Mouse (Mus musculus): ENCODE data around the gene 2700081O15Rik. TPM values are rescaled to one million over a fixed set of nuclear protein-coding genes. Genes with fewer than 3 reads are reported as not detected.

The 2700081O15Rik gene
- polyA plus RNA-seq, 1 experiment from 2014 or later: 17.0 TPM

DNA sequence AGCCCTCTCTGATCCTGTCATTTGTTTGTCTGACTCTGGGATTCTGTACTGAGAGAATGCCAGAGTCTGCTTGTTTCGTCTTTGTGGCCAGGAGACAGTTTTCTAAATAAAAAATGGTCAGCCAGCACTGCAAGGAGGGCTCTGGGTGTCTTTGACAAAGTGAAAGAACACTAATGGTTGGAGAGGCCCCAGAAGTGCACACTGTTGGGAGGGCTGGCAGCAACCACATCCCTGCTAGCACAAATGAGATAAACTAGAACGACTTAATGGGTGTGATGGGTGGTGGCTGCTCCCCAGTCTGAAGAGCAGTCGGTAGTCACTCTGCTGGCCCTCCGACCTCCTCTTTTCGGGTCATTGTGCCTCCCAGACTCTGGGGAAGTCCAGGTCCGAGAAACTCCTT lies 1.7 kb downstream of the 2700081O15Rik start:
- Histone ChIP-seq H3K4me3 (ENCODE audit: low read depth, low read length) (peak overlapping the region; percentile 93), H3K27me3 (ENCODE audit: control insufficient read depth, insufficient read depth, low read length) (no peaks in the 10 kb centered on the region), H3K4me1 (ENCODE audit: control insufficient read depth, insufficient read depth, low read length) (peaks cover 63% of the 10 kb centered on the region), H3K36me3 (ENCODE audit: control insufficient read depth, insufficient read depth, low read length) (peaks cover 19% of the 10 kb centered on the region), H3K9me3 (ENCODE audit: control insufficient read depth, low read length) (no peaks in the 10 kb centered on the region), H3K4me2 (ENCODE audit: low read depth, low read length) (peak overlapping the region; percentile 91), H3K9ac (replicated peaks; ENCODE audit: low read depth, low read length) (peak overlapping the region; percentile 100), H3K27ac (ENCODE audit: low read depth, low read length) (peak overlapping the region; percentile 99)
- 21% methylated on average over 6 of the region's 6 CpGs for WGBS
- ATAC-seq (ENCODE audit: low read depth): no peak

DNA sequence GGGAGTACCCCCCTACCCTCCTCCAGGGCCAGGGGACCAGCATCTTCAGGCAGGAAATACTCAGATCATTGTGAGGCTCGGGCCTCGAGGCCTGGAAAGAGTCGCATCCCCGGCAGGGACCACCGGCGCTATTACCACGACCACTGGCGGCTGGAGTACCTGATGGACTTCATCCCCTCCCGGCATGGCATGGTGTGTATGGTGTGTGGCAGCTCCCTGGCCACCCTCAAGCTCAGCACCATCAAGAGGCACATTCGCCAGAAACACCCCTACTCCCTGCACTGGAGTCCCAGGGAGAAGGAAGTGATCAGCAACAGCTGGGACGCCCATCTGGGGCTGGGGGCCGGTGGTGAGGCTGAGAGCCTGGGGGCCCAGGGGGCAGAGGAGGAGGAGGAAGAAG lies 2.7 kb downstream of the 2700081O15Rik start:
- Histone ChIP-seq H3K9me3 (ENCODE audit: control insufficient read depth, low read length) (no peaks in the 10 kb centered on the region), H3K4me1 (ENCODE audit: control insufficient read depth, insufficient read depth, low read length) (peaks cover 73% of the 10 kb centered on the region), H3K27ac (ENCODE audit: low read depth, low read length) (peak overlapping the region; percentile 99), H3K4me3 (ENCODE audit: low read depth, low read length) (peak overlapping the region; percentile 93), H3K36me3 (ENCODE audit: control insufficient read depth, insufficient read depth, low read length) (peaks cover 25% of the 10 kb centered on the region), H3K9ac (replicated peaks; ENCODE audit: low read depth, low read length) (peak overlapping the region; percentile 100), H3K4me2 (ENCODE audit: low read depth, low read length) (peak overlapping the region; percentile 91), H3K27me3 (ENCODE audit: control insufficient read depth, insufficient read depth, low read length) (no peaks in the 10 kb centered on the region)
- 54% methylated on average over 12 of the region's 12 CpGs for WGBS
- no peak for ATAC-seq (ENCODE audit: low read depth)

DNA sequence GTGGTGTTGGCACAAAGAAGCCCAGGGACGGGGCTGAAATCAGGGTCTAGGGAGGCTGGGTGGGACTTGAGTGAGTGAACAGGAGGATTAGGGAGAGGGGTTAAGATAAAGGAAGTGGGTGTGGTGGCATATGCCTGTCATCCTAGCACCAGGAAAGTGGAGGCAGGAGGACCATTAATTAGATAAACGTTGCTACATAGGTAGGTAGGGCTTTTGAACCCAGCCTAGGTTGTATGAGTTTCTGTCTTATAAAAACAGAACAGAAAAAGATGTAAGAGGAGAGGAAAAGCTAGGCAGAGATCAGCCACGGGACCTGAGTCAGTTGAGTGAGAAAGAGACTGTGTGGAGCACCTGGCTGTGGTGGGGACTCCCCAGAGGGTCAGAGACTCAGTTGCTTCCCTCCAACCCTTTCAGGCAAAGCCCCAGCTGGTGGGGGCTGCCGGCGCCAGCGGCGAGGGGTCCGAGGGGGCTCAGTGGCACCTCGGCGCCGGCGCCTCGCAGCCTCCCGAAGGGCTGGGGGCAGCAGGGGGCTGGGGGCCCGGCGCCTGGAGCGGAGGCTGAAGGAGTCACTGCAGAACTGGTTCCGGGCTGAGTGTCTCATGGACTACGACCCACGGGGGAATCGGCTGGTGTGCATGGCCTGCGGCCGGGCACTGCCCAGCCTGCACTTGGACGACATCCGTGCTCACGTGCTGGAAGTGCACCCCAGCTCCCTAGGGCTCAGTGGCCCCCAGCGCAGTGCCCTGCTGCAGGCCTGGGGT lies 3.6 kb downstream of the 2700081O15Rik start:
- 30% methylated on average over 27 of the region's 27 CpGs for WGBS
- Histone ChIP-seq H3K4me2 (ENCODE audit: low read depth, low read length) (peak overlapping the region; percentile 91), H3K9me3 (ENCODE audit: control insufficient read depth, low read length) (no peaks in the 10 kb centered on the region), H3K4me3 (ENCODE audit: low read depth, low read length) (peak overlapping the region; percentile 39; the same call in 1 of the 2 replicates), H3K27ac (ENCODE audit: low read depth, low read length) (peak overlapping the region; percentile 88), H3K27me3 (ENCODE audit: control insufficient read depth, insufficient read depth, low read length) (no peaks in the 10 kb centered on the region), H3K36me3 (ENCODE audit: control insufficient read depth, insufficient read depth, low read length) (peaks cover 30% of the 10 kb centered on the region), H3K9ac (replicated peaks; ENCODE audit: low read depth, low read length) (peak overlapping the region; percentile 73), H3K4me1 (ENCODE audit: control insufficient read depth, insufficient read depth, low read length) (peaks cover 72% of the 10 kb centered on the region)
- ATAC-seq (ENCODE audit: low read depth): no peak

DNA sequence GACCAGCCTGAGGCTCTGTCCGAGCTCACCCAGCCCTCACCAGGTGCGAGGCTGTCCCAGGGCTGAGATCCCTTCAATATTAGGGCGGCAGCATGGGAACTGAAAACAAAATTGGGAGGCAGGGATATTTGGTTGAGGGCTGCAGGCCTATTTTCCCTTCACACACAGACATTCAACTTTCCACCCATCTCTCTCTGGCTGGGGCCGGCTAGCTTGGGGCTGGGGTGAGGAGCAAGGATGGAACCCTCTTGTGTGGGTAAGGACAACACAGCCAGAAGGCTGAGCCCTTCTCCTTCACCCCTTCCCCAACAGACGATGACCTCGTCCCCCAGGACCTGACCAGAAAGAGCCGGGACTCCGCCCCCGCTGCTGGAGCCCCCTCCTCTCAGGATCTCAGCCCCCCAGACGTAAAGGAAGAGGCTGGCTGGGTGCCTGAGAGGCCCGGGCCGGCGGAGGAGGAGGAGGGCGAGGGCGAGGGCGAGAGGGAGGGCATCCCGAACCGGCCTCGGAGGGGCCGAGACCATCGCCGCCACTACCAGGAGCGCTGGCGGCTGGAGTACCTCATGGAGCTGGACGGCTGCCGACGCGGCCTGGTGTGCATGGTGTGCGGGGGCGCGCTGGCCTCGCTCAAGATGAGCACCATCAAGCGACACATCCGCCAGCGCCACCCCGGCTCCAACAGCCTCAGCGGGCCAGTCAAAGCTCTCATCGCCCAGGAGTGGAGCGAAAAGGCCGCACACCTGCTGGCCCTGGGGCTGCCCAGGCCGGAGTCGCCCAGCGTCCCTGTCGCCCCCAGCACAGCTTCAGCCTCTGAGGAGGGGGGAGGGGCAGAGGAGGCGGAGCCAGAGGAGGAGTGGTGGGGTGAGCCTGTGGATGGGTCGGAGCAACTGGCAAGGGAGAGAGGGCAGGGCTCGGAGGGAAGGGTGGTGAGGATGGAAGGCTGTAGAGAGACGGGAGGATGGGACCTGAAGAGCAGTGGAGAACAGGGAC lies 4.5 kb downstream of the 2700081O15Rik start:
- H3K27ac ChIP-seq (ENCODE audit: low read depth, low read length): peak overlapping the region; percentile 88
- peak overlapping the region; percentile 39 for H3K4me3 ChIP-seq (ENCODE audit: low read depth, low read length)
- H3K9ac ChIP-seq (replicated peaks; ENCODE audit: low read depth, low read length): peak overlapping the region; percentile 73
- peaks cover 38% of the 10 kb centered on the region for H3K36me3 ChIP-seq (ENCODE audit: control insufficient read depth, insufficient read depth, low read length)
- ATAC-seq (ENCODE audit: low read depth): peak; percentile 36
- WGBS: 9% methylated on average over 48 of the region's 48 CpGs
- H3K9me3 ChIP-seq (ENCODE audit: control insufficient read depth, low read length): no peaks in the 10 kb centered on the region
- peak overlapping the region; percentile 91 for H3K4me2 ChIP-seq (ENCODE audit: low read depth, low read length)
- H3K4me1 ChIP-seq (ENCODE audit: control insufficient read depth, insufficient read depth, low read length): peaks cover 69% of the 10 kb centered on the region
- no peaks in the 10 kb centered on the region for H3K27me3 ChIP-seq (ENCODE audit: control insufficient read depth, insufficient read depth, low read length)

DNA sequence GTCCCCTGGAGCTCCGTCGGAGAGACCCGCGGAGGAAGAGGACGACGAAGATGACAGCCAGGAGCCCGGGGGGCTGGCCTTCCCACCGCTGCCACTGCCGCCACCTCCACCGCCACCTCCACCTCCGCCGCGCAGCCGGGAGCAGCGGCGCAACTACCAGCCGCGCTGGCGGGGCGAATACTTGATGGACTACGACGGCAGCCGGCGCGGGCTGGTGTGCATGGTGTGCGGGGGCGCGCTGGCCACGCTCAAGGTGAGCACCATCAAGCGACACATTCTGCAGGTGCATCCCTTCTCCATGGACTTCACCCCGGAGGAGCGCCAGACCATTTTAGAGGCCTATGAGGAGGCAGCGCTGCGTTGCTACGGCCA lies 5.2 kb downstream of the 2700081O15Rik start:
- Histone ChIP-seq H3K4me1 (ENCODE audit: control insufficient read depth, insufficient read depth, low read length) (peaks cover 69% of the 10 kb centered on the region), H3K4me3 (ENCODE audit: low read depth, low read length) (peak overlapping the region; percentile 39), H3K36me3 (ENCODE audit: control insufficient read depth, insufficient read depth, low read length) (peaks cover 38% of the 10 kb centered on the region), H3K4me2 (ENCODE audit: low read depth, low read length) (peak overlapping the region; percentile 91), H3K27ac (ENCODE audit: low read depth, low read length) (peak overlapping the region; percentile 88), H3K27me3 (ENCODE audit: control insufficient read depth, insufficient read depth, low read length) (no peaks in the 10 kb centered on the region), H3K9ac (replicated peaks; ENCODE audit: low read depth, low read length) (peak overlapping the region; percentile 73), H3K9me3 (ENCODE audit: control insufficient read depth, low read length) (no peaks in the 10 kb centered on the region)
- peak; percentile 2; the same call in 1 of the 2 replicates for ATAC-seq (ENCODE audit: low read depth)
- WGBS: 3% methylated on average over 21 of the region's 35 CpGs

DNA sequence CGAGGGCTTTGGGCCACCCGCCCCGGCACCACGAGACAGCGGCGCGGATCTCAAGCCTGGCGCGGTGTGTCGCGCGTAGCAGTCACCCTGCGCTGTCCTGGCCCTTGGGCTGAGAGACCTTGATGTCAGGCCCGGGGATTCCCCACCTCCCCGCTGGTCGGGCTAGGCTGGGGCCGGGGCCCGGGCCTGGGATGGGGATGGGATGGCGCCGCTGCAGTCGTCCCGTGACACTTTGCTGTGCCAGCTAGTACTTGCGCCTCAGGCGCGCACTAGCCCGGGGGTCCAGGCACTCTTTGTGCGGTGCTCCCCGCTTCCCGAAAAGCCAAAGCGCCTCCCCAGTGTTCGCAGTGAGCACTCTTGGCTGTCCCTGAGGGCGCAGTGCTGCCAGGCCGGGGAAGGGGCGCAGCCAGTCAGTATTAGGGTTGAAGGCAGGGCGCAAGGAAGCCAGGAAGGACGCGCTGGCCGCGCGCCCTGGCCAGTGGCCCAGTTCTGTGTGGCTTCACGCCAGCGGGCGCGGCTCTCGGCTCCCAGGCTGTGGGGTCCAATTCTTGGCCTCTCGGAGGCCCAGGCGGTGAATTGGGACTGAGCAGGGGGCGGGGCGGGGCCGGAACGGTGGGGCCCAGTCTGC lies 5.7 kb downstream of the 2700081O15Rik start:
- peak overlapping the region; percentile 88 for H3K27ac ChIP-seq (ENCODE audit: low read depth, low read length)
- peaks cover 69% of the 10 kb centered on the region for H3K4me1 ChIP-seq (ENCODE audit: control insufficient read depth, insufficient read depth, low read length)
- peak overlapping the region; percentile 91 for H3K4me2 ChIP-seq (ENCODE audit: low read depth, low read length)

DNA sequence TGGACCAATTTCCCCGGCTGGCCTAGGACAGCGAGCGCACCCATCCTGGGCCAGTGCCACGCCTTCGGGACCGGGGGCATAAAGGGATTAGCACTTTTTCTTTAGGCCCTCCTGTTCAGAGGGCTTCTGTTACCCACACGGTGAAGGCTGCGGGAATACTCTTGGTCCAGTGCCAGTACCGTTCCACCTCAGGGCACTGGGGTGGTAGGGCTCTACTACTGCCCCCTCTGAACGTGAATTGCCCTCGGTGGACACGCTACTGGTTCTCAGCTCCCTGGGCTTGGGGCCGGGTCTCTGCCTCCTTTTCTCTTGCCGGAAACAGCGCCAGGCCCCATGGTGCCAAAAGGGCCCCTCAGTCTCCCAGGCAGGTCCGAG lies 6.2 kb downstream of the 2700081O15Rik start:
- Histone ChIP-seq H3K27me3 (ENCODE audit: control insufficient read depth, insufficient read depth, low read length) (no peaks in the 10 kb centered on the region), H3K9me3 (ENCODE audit: control insufficient read depth, low read length) (no peaks in the 10 kb centered on the region), H3K4me1 (ENCODE audit: control insufficient read depth, insufficient read depth, low read length) (peaks cover 69% of the 10 kb centered on the region), H3K9ac (replicated peaks; ENCODE audit: low read depth, low read length) (peak overlapping the region; percentile 73), H3K4me3 (ENCODE audit: low read depth, low read length) (peak overlapping the region; percentile 39), H3K27ac (ENCODE audit: low read depth, low read length) (peak overlapping the region; percentile 88), H3K36me3 (ENCODE audit: control insufficient read depth, insufficient read depth, low read length) (peaks cover 42% of the 10 kb centered on the region), H3K4me2 (ENCODE audit: low read depth, low read length) (peak overlapping the region; percentile 91)
- ATAC-seq (ENCODE audit: low read depth): no peak; the same call in 1 of the 2 replicates
- 14% methylated on average over 16 of the region's 16 CpGs for WGBS

More for the DNA sequence above, 5.7 kb downstream of the 2700081O15Rik start:
- Histone ChIP-seq H3K4me3 (ENCODE audit: low read depth, low read length) (peak overlapping the region; percentile 39), H3K27me3 (ENCODE audit: control insufficient read depth, insufficient read depth, low read length) (no peaks in the 10 kb centered on the region), H3K36me3 (ENCODE audit: control insufficient read depth, insufficient read depth, low read length) (peaks cover 40% of the 10 kb centered on the region), H3K9ac (replicated peaks; ENCODE audit: low read depth, low read length) (peak overlapping the region; percentile 73), H3K9me3 (ENCODE audit: control insufficient read depth, low read length) (no peaks in the 10 kb centered on the region)
- ATAC-seq (ENCODE audit: low read depth): peak; percentile 64
- 10% methylated on average over 51 of the region's 51 CpGs for WGBS

DNA sequence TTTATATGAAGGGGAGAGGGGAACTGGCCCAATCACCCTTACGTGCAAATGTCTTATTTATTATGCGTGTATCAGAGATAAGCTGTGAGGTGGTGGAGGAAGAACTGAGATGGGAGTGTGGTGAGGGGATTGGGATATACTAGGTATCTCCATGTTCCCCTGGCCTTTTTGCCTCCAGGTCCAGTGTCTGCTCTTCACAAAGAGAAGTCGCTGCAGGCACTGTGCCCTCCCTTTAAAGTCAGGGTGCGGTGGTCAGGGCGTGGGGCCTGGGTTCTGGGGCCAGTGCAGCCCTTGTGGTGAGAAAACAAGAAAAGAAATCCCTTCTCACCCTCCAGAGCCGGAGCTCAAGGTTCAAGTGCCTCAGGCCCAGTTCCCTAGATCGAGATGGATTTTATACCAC lies 6.7 kb downstream of the 2700081O15Rik start:
- Histone ChIP-seq H3K27me3 (ENCODE audit: control insufficient read depth, insufficient read depth, low read length) (no peaks in the 10 kb centered on the region), H3K9me3 (ENCODE audit: control insufficient read depth, low read length) (no peaks in the 10 kb centered on the region), H3K4me3 (ENCODE audit: low read depth, low read length) (peak overlapping the region; percentile 39), H3K4me1 (ENCODE audit: control insufficient read depth, insufficient read depth, low read length) (peaks cover 64% of the 10 kb centered on the region), H3K36me3 (ENCODE audit: control insufficient read depth, insufficient read depth, low read length) (peaks cover 44% of the 10 kb centered on the region), H3K4me2 (ENCODE audit: low read depth, low read length) (peak overlapping the region; percentile 91), H3K27ac (ENCODE audit: low read depth, low read length) (peak overlapping the region; percentile 88), H3K9ac (replicated peaks; ENCODE audit: low read depth, low read length) (peak overlapping the region; percentile 73)
- 58% methylated on average over 7 of the region's 7 CpGs for WGBS
- ATAC-seq (ENCODE audit: low read depth): no peak

All from neural tube, embryonic 14.5 days (tissue).